Mouse (Mus musculus): ENCODE results near the gene Gm15080. TPM values are rescaled to one million over a fixed set of nuclear protein-coding genes. Genes with fewer than 3 reads are reported as not detected.
"Not testable (repeated sequence)": the region's sequence is repeated elsewhere in the genome, so short reads cannot be mapped to it uniquely, and the experiment has no call there.

Gm15080 gene
- not detected for total RNA-seq (2021)
- long read RNA-seq: 0 reads

- DNase-seq (ENCODE audit: low spot score in 2 of 2): not testable (repeated sequence)
These were observed at the start of gene Gm15080 for GRCm38 (mm10) chrX:147992693-147993092. Gene Gm15080 (plus strand): TSS chrX:147992993.

Other genes starting within 250 kb of the Gm15080 start
- not detected for gene Gm15128, start 227.0 kb upstream of the Gm15080 start, total RNA-seq (2021)
- not detected for gene Gm15107, start 187.7 kb downstream of the Gm15080 start, total RNA-seq (2021)